Mouse (Mus musculus): ENCODE data around the gene Rab30.
"Not testable (repeated sequence)": the region's sequence is repeated elsewhere in the genome, so short reads cannot be mapped to it uniquely, and the experiment has no call there.

DNA sequence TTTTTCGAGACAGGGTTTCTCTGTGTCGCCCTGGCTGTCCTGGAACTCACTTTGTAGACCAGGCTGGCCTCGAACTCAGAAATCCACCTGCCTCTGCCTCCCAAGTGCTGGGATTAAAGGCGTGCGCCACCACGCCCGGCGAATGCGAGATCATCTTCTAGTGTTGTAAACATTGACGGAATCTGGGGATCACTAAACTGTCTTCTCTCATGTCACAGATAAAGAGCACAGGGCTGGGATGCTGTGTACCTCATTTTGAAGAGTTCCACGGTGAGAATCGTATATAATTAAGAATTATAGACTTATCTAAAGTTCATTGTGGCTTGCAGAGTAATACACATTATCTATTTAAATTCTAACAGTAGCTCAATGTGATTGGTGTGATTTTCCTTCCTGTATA lies 26.7 kb downstream of the Rab30 start:
- TF ChIP-seq CTCF (IDR thresholded peaks at IDR 0.05; ENCODE audit: low read depth); EP300 (optimal IDR thresholded peaks at IDR 0.05): not testable (repeated sequence)
